Mouse (Mus musculus) bone marrow, adult 2 months (tissue): ENCODE measurements around the gene Zfyve21.

ENCODE experiments used
- CTCF ChIP-seq: fragments of 200-500 bp; IDR thresholded peaks from 2 replicates; pipeline ENCODE4 v1.5.1; 2011; ENCODE audit warnings: low read length, control low read depth; ENCODE audit not compliant: control insufficient read depth, insufficient read depth
- POLR2A ChIP-seq: fragments of 200-500 bp; IDR thresholded peaks from 2 replicates; pipeline ENCODE4 v1.6.1; 2011; ENCODE audit warnings: low read depth, mild to moderate bottlenecking, control low read depth, low read length, borderline replicate concordance; ENCODE audit not compliant: control insufficient read depth

DNA sequence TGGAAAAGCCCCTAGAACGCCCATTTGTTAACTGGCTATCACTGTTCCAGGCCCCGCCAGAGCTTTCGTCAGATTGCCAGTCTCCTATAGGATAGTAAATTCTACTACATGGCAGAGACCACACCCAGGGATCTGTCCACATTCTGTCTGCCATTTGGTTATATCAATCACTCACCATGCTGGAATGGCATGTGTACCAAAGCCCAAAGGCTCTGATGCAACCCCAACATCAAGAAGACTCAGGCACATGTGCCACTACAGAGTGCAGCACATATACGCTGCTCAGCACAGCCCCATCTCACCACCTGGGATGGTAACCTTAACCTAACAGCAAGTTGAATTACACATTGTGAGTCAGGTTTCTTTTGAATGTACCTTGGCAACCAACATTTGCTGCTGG, 32.0 kb downstream of the Zfyve21 start:
- TF ChIP-seq POLR2A (no peak), CTCF (no peak)
